Mouse (Mus musculus) hindbrain, postnatal 0 days (tissue): ENCODE data around the gene Nck2. TPM values are rescaled to one million over a fixed set of nuclear protein-coding genes. Genes with fewer than 3 reads are reported as not detected.

Experiments used
- ATAC-seq: fragments of 200-750 bp; cut with Nextera tagmentation; 2 replicates; pipeline ENCODE4 v1.8.0; 2017; ENCODE audit warnings: mild to moderate bottlenecking, moderate TSS enrichment, moderate library complexity
- DNase-seq: peaks from one replicate; pipeline ENCODE4 v3.0.0-alpha.2; 2015; ENCODE audit warnings: low spot score
- H3K27ac ChIP-seq: fragments of 300-500 bp; sonication (generic); 2 replicates; pipeline ENCODE4 v1.5.1; 2014; ENCODE audit warnings: mild to moderate bottlenecking
- H3K27me3 ChIP-seq: fragments of 300-500 bp; sonication (generic); 2 replicates; pipeline ENCODE4 v1.6.1; 2014; ENCODE audit warnings: low read length, mixed read lengths; ENCODE audit not compliant: insufficient read depth
- H3K36me3 ChIP-seq: fragments of 300-500 bp; sonication (generic); 2 replicates; pipeline ENCODE4 v1.6.1; 2014; ENCODE audit warnings: low read length, mixed read lengths; ENCODE audit not compliant: insufficient read depth
- H3K4me1 ChIP-seq: fragments of 300-500 bp; sonication (generic); 2 replicates; pipeline ENCODE4 v1.6.1; 2014; ENCODE audit warnings: antibody characterized with exemption, low read length, mixed read lengths; ENCODE audit not compliant: insufficient read depth
- H3K4me2 ChIP-seq: fragments of 300-500 bp; sonication (generic); 2 replicates; pipeline ENCODE4 v1.6.1; 2014; ENCODE audit warnings: low read depth, mild to moderate bottlenecking, low read length, moderate library complexity, mixed read lengths
- H3K4me3 ChIP-seq: fragments of 300-500 bp; sonication (generic); 2 replicates; pipeline ENCODE4 v1.5.1; 2014; ENCODE audit warnings: low read length
- H3K9ac ChIP-seq: fragments of 300-500 bp; sonication (generic); replicated peaks from 2 replicates; pipeline ENCODE4 v1.6.1; 2014; ENCODE audit warnings: mild to moderate bottlenecking, low read length, moderate library complexity, mixed read lengths
- H3K9me3 ChIP-seq: fragments of 300-500 bp; sonication (generic); 2 replicates; pipeline ENCODE4 v1.6.1; 2016; ENCODE audit warnings: low read length, mixed read lengths
- CTCF ChIP-seq: IDR thresholded peaks from 2 replicates; pipeline ENCODE4 v1.5.1; 2016; ENCODE audit warnings: antibody characterized with exemption, control low read depth, low read depth
- WGBS: fragments of 180-500 bp; shearing (Covaris S2); extraction: QIAGEN DNeasy Blood & Tissue Kit; methylation state at CpG from one replicate; pipeline ENCODE4 v1.1.7; 2014; 5-methylcytosine and 5-hydroxymethylcytosine counted together
- polyA plus RNA-seq: library from polyadenylated mRNA; unstranded; fragments of >200 nt; fragmentation: Nextera tagmentation; extraction: Ambion mirVana; gene quantifications from 2 replicates; pipeline ENCODE4 v1.2.1, GENCODE M21; 2015
- total RNA-seq: library from RNA; depleted of rRNA; stranded (reverse); fragments of >200 nt; gene quantifications from 2 replicates; pipeline ENCODE4 v1.2.3, GENCODE M21; 2014; rRNA removed

Gene Nck2
- total RNA-seq (65.1 and 65.6 TPM in 2 replicates), polyA plus RNA-seq (28.9 and 32.2 TPM in 2 replicates)

DNA sequence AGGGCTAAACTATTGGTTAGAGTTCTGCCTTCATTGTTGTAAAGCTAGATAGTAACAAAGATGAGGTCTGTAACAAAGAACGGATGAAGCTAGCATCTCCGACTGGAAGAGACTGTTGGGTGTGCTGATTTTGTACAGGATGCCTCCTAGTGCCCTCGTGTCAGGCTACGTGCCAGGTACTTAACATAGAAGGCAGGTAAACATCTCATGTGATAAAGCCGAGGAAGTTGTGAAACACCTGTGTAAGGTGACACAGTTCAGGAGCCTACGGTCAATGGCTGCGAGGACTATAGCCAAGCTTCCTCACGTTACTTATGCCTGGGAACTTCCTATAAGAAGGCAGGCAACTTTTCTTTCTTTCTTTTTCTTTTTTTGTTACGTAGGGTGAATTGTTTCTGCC is at the start of gene Nck2:
TSS of gene Nck2 (plus strand) at position 49 of the 400 bp plus-strand sequence.
- no peaks in the 10 kb centered on the region for H3K36me3 ChIP-seq
- 23% methylated on average over 9 of the region's 9 CpGs for WGBS
- peak within 1 kb of the TSS; percentile 96 for H3K4me3 ChIP-seq
- H3K27me3 ChIP-seq, result no peaks in the 10 kb centered on the region
- TF ChIP-seq CTCF, result no peak
- H3K4me2 ChIP-seq, result peak within 1 kb of the TSS; percentile 89
- no peak for ATAC-seq
- H3K27ac ChIP-seq, result peak within 1 kb of the TSS; percentile 84
- no peaks in the 10 kb centered on the region for H3K9me3 ChIP-seq
- H3K9ac ChIP-seq, result peak within 1 kb of the TSS; percentile 95
- DNase-seq, result no peak
- H3K4me1 ChIP-seq, result peaks cover 11% of the 10 kb centered on the region

DNA sequence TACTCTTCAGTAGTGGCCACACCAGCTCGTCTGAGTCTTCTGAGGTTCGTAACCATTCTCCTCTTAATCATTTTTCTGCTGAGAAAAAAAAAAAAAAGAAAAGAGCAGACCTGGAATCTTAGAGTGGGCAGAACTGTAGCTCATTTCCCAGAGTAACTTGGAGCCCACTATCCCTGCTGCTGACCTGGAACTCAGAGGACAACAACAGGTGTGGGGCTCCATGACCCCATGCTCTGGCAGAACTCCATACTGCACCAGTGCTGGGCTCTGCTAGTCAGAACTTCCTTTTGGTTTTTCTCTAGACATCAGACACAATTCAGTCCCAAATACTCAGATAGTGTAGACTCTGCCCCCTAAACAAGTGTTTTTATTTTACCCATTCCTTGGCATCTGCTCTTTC is 49.3 kb upstream of the Nck2 start:
- no peaks in the 10 kb centered on the region for H3K9me3 ChIP-seq
- H3K4me1 ChIP-seq, result no peaks in the 10 kb centered on the region
- no peak overlapping the region for H3K27ac ChIP-seq
- no peaks in the 10 kb centered on the region for H3K36me3 ChIP-seq
- no peak overlapping the region for H3K9ac ChIP-seq
- no peak for TF ChIP-seq CTCF
- H3K4me3 ChIP-seq, result no peak overlapping the region
- no peaks in the 10 kb centered on the region for H3K27me3 ChIP-seq
- ATAC-seq (no peak), DNase-seq (no peak)
- no peak overlapping the region for H3K4me2 ChIP-seq
- 79% methylated on average over 2 of the region's 2 CpGs for WGBS

DNA sequence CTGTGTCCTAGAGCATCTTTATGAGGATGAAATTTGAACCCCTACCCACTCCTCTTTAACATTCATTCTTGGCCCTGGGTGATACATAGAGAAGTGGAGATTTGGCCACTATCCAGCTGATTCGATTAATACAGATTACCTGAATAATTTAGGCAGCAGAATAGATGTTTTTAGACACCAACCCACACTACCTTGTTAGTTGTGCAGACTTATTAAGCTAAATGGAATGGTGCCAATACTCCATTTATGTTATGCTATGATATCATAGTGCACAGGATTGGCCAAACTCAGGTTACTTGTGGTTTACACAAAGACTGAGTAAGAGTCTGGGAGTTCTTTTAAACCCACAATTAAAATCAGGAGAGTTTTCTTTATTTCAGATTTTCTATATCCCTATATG is 48.6 kb upstream of the Nck2 start:
- DNase-seq (no peak), ATAC-seq (no peak)
- no peak overlapping the region for H3K27ac ChIP-seq
- no peak overlapping the region for H3K4me3 ChIP-seq
- no peaks in the 10 kb centered on the region for H3K4me1 ChIP-seq
- no peaks in the 10 kb centered on the region for H3K36me3 ChIP-seq
- H3K9ac ChIP-seq, result no peak overlapping the region
- WGBS, result 78% methylated on average over 1 of the region's 1 CpGs
- no peak for TF ChIP-seq CTCF
- no peak overlapping the region for H3K4me2 ChIP-seq
- no peaks in the 10 kb centered on the region for H3K9me3 ChIP-seq
- no peaks in the 10 kb centered on the region for H3K27me3 ChIP-seq

DNA sequence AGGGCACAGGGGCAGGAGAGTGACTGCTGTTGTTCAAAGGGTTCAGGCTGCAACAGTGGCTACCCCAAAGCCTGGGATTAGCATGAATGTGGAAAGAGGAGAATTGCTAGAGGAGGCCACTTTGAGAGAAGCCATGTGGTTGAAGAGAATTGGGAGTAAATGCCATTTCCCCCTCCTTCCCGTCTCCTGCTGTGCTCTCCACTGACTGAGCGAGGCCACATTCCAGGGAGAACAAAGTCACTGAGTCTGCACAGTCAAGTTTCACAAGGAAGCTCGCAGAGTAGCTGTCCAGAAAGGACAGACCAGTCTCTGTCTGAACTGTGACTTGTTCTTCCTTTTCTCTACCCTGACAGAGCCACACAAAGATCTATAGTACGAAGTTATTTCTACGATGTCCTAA is 47.9 kb upstream of the Nck2 start:
- DNase-seq (no peak), ATAC-seq (no peak)
- Histone ChIP-seq H3K4me2 (no peak overlapping the region), H3K4me1 (no peaks in the 10 kb centered on the region), H3K9me3 (no peaks in the 10 kb centered on the region), H3K4me3 (no peak overlapping the region), H3K27ac (no peak overlapping the region), H3K36me3 (no peaks in the 10 kb centered on the region), H3K9ac (no peak overlapping the region), H3K27me3 (no peaks in the 10 kb centered on the region)
- no peak for TF ChIP-seq CTCF
- WGBS, result 35% methylated on average over 5 of the region's 5 CpGs

DNA sequence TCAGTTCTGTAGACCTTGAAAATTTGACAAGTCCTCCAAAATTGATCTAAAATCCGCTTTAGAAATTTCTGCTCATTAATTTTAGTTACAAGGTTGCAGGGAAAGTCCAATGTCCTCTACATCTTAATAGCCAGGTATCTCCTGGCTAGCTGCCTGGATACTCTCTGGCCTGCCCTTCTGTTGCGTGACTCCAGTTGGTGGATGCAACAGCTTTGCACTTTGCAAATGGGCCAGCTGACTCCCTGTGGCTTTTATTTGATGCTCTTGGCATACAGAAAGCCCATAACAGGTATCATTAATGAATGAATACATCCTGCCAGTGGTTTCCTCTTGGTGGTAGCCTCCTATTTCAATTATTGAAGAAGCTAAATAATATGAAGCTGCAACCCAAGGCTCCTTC is 47.3 kb upstream of the Nck2 start:
- Histone ChIP-seq H3K27ac (no peak overlapping the region), H3K4me1 (no peaks in the 10 kb centered on the region), H3K9ac (no peak overlapping the region), H3K9me3 (no peaks in the 10 kb centered on the region), H3K4me2 (no peak overlapping the region), H3K27me3 (no peaks in the 10 kb centered on the region), H3K4me3 (no peak overlapping the region), H3K36me3 (no peaks in the 10 kb centered on the region)
- DNase-seq (no peak), ATAC-seq (no peak)
- 71% methylated on average over 2 of the region's 2 CpGs for WGBS
- TF ChIP-seq CTCF, result no peak

DNA sequence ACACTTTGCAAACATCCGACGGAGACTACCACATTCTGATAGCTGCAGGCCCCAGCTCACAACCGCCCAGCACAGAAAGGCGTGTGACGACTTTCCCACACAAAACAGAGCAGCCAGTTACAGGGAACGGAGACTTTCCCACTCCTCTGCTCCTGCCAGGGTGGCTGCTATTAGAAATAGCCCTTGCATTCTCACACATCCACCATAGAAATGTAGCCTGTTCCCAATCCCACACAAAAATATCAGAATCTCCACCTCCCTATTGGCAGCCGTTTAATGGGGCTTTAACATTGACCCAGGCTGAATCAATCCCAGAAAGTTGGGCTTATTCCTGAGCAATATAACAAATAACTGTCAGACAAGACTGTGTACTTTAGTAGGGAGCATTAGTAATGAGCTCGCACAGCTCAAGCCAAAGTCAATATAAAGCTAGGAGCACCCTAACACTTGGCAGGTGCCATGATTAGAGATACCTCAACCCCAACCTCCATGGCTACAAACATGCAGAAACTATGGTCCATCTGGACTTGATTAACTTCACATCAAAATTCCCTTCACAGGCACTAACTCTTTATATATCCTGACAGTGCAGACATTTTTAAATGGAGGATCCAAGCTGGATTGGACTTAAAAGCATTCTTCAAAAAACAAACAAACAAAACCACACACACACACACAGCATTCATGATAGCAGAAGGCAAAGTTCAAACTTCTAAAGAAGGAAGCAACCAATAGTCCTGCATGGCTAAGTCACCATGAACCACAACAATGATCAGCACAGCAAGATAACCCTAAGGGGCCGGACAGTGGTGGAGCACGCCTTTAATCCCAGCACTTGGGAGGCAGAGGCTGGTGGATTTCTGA is 45.4 kb upstream of the Nck2 start:
- Histone ChIP-seq H3K9ac (no peak overlapping the region), H3K27ac (no peak overlapping the region), H3K9me3 (no peaks in the 10 kb centered on the region), H3K4me1 (no peaks in the 10 kb centered on the region), H3K4me3 (no peak overlapping the region), H3K27me3 (no peaks in the 10 kb centered on the region), H3K4me2 (no peak overlapping the region), H3K36me3 (no peaks in the 10 kb centered on the region)
- ATAC-seq (no peak), DNase-seq (no peak)
- WGBS, result 89% methylated on average over 10 of the region's 10 CpGs
- no peak for TF ChIP-seq CTCF

DNA sequence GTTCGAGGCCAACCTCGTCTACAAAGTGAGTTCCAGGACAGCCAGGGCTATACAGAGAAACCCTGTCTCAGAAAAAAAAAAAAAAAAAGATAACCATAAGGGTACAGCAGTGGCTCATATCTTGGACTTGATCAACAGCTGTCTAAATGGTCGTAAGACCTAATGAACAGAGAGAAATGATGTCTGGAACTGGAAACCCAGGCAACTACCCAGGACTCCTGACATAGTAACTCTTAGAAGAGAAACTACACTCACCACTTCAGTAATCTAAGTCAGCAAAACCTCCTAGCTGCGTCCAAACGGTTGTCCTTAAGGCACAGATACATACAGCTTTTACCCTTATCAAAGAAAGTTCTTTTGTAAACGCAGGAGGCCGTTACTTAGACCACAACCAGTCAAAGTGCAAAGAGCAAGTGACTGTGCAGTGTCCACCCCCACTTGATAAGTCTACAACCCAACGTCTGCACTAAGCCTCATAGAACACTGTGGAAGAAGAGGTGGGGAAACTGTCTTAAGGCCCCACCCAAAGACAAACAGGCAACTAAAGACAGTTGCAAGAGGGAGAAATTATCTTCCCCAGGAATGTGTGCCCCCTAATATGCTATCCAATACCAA is 44.7 kb upstream of the Nck2 start:
- H3K9ac ChIP-seq, result no peak overlapping the region
- DNase-seq, result no peak
- H3K36me3 ChIP-seq, result no peaks in the 10 kb centered on the region
- 87% methylated on average over 8 of the region's 8 CpGs for WGBS
- TF ChIP-seq CTCF, result no peak
- no peak overlapping the region for H3K4me2 ChIP-seq
- H3K27me3 ChIP-seq, result no peaks in the 10 kb centered on the region
- H3K27ac ChIP-seq, result no peak overlapping the region
- no peaks in the 10 kb centered on the region for H3K9me3 ChIP-seq
- H3K4me1 ChIP-seq, result no peaks in the 10 kb centered on the region
- H3K4me3 ChIP-seq, result no peak overlapping the region
- no peak for ATAC-seq
